ENCODE assay signal across 10 mouse cellular contexts in genomic region chr17:88553001-88553449, GRCm38 (mm10). TPM values are rescaled to one million over a fixed set of nuclear protein-coding genes. Genes with fewer than 3 reads are reported as not detected.
A peak's percentile ranks its signal among the peaks of the same experiment; 100 is the strongest.
DNase-seq lines count a peak whose midpoint lies in the region; ATAC-seq lines count a peak whose summit lies in the region.
"Had no signal": no experiment of that assay in that cellular context is flagged by ENCODE, and none has a peak within 500 bp of the region (broad histone marks: within the 10 kb centered on the region; RNA-seq: fewer than 3 reads in every experiment).

No protein-coding gene starts in this region.

- H3K4me2 ChIP-seq in embryonic facial prominence, embryonic 13.5 days: no peak overlapping the region
- H3K4me2 ChIP-seq: midbrain, embryonic 12.5 days had no signal

- peak; percentile 63; the same call in 1 of the 2 replicates for ATAC-seq in embryonic facial prominence, embryonic 13.5 days (ENCODE audit: insufficient number of reproducible peaks, insufficient read depth, low FRiP score, low TSS enrichment, low read depth)

- H3K4me3 ChIP-seq in embryonic facial prominence, embryonic 13.5 days: no peak overlapping the region
- H3K4me3 ChIP-seq in macrophage (ENCODE audit: inconsistent target): no peak overlapping the region
- H3K4me3 ChIP-seq: midbrain, embryonic 12.5 days had no signal

- no peak overlapping the region for H3K9ac ChIP-seq in embryonic facial prominence, embryonic 13.5 days
- H3K9ac ChIP-seq: midbrain, embryonic 12.5 days had no signal

- DNase-seq in embryo, embryonic 10.5 days (ENCODE audit: low spot score): peak; percentile 17
- no peak for DNase-seq in embryo, embryonic 9.5 days (ENCODE audit: extremely low spot score)
- DNase-seq in kidney, postnatal 10 days: peak; percentile 40
- no peak for DNase-seq in kidney, adult 9 months
- DNase-seq in c-Kit-positive CD71-positive TER-119-positive erythroid progenitor cells, embryonic 14.5 days (ENCODE audit: low spot score): no peak
- DNase-seq in adrenal gland, postnatal 36 days: no peak
- DNase-seq: cerebellum, adult 9-11 months had no signal

- H3K4me1 ChIP-seq in embryonic facial prominence, embryonic 13.5 days: peaks cover 12% of the 10 kb centered on the region

- H3K79me2 ChIP-seq in macrophage (ENCODE audit: inconsistent target): peaks cover 36% of the 10 kb centered on the region; the same call in 1 of the 2 replicates

- 29% methylated on average over 8 of the region's 8 CpGs for WGBS in embryonic facial prominence, embryonic 13.5 days
- 83% methylated on average over 8 of the region's 8 CpGs for WGBS in macrophage (ENCODE audit: missing documents)

- H3K9me3 ChIP-seq in embryonic facial prominence, embryonic 13.5 days: no peaks in the 10 kb centered on the region
- H3K9me3 ChIP-seq: midbrain, embryonic 12.5 days had no signal

- no peaks in the 10 kb centered on the region for H3K27me3 ChIP-seq in embryonic facial prominence, embryonic 13.5 days
- H3K27me3 ChIP-seq: midbrain, embryonic 12.5 days had no signal

- peaks cover 51% of the 10 kb centered on the region for H3K36me3 ChIP-seq in embryonic facial prominence, embryonic 13.5 days
- H3K36me3 ChIP-seq in macrophage (ENCODE audit: inconsistent target): peaks cover 35% of the 10 kb centered on the region

- no peak overlapping the region for H3K27ac ChIP-seq in embryonic facial prominence, embryonic 13.5 days
- H3K27ac ChIP-seq in macrophage: peak overlapping the region; percentile 100
- H3K27ac ChIP-seq: midbrain, embryonic 12.5 days had no signal

RNA-seq across cellular contexts. Expression of gene Ppp1r21, which starts 23.1 kb away (rescaled TPM):
- polyA plus RNA-seq in embryonic facial prominence, embryonic 13.5 days (2015; fragmentation: Nextera tagmentation; extraction: Ambion mirVana): 19.6 and 26.8 TPM in 2 replicates
- 100 to 1,000 TPM in 18 of 26 experiments, 10 to 100 TPM in 8; 19.9 to 270 (median 171) TPM for total RNA-seq in macrophage (2018; cell fraction: chromatin; rRNA removed)
- total RNA-seq in macrophage (2018; cell fraction: cytosol; rRNA removed): 10 to 100 TPM; 21.4 to 66.4 (median 59.8) TPM
- total RNA-seq in macrophage (2018; cell fraction: nucleus; rRNA removed): 100 to 1,000 TPM in 12 of 26 experiments, 10 to 100 TPM in 14; 28.5 to 157 (median 92.8) TPM
- polyA plus RNA-seq in macrophage (2018): 49.7 to 60.1 TPM (median 60.1 TPM) in 3 replicates
- 10 to 100 TPM; 39.7 to 64.5 TPM for total RNA-seq in adrenal gland, postnatal 36 days (2021)

RNA-seq across cellular contexts. Expression of gene Ston1, which starts 44.5 kb away (rescaled TPM):
- polyA plus RNA-seq in embryonic facial prominence, embryonic 13.5 days (2015; fragmentation: Nextera tagmentation; extraction: Ambion mirVana): 8.2 and 9.6 TPM in 2 replicates
- total RNA-seq in macrophage (2018; cell fraction: chromatin; rRNA removed): 1 to 10 TPM in 3 of 26 experiments, under 1 TPM in 6, not detected in 17; 0.29 to 5.3 (median 0.71) TPM
- total RNA-seq in macrophage (2018; cell fraction: cytosol; rRNA removed): under 1 TPM in 21 of 26 experiments, not detected in 5; 0.04 to 0.63 (median 0.27) TPM
- total RNA-seq in macrophage (2018; cell fraction: nucleus; rRNA removed): 1 to 10 TPM in 2 of 26 experiments, under 1 TPM in 11, not detected in 13; 0.20 to 1.5 (median 0.42) TPM
- polyA plus RNA-seq in macrophage (2018): 0.07 to 0.44 TPM (median 0.21 TPM) in 3 replicates
- 10 to 100 TPM; 28.7 to 41.5 TPM for total RNA-seq in adrenal gland, postnatal 36 days (2021)

Comparison
In these comparisons a context has a peak if more than half of its experiments do, and no peak if none do; other contexts are left out.
1. DNase-seq: peak in embryo, embryonic 10.5 days (single experiment) and kidney, postnatal 10 days (single experiment); none in embryo, embryonic 9.5 days (single experiment), kidney, adult 9 months (single experiment), c-Kit-positive CD71-positive TER-119-positive erythroid progenitor cells, embryonic 14.5 days (single experiment) and adrenal gland, postnatal 36 days (0 of 2).